Mouse (Mus musculus): Measurements from ENCODE around the gene Btd. TPM values are rescaled to one million over a fixed set of nuclear protein-coding genes. Genes with fewer than 3 reads are reported as not detected.
A peak's percentile ranks its signal among the peaks of the same experiment; 100 is the strongest.
"Not testable (repeated sequence)": the region's sequence is repeated elsewhere in the genome, so short reads cannot be mapped to it uniquely, and the experiment has no call there.

The Btd gene
- 13.7 and 15.7 TPM in 2 replicates for polyA plus RNA-seq (2016; fragmentation: Nextera tagmentation; extraction: Ambion mirVana)

- H3K4me2 ChIP-seq (replicated peaks): peak within 1 kb of the TSS; percentile 76
- WGBS: under 1% methylated on average over 30 of the region's 30 CpGs
- peaks cover 10% of the 10 kb centered on the region for H3K4me1 ChIP-seq
- peak; percentile 97 for ATAC-seq (ENCODE audit: low FRiP score, low read depth)
- peak within 1 kb of the TSS; percentile 55 for H3K9ac ChIP-seq (replicated peaks)
- H3K9me3 ChIP-seq: no peaks in the 10 kb centered on the region
- no peaks in the 10 kb centered on the region for H3K36me3 ChIP-seq
- H3K4me3 ChIP-seq: peak within 1 kb of the TSS; percentile 62
- peak within 1 kb of the TSS; percentile 70 for H3K27ac ChIP-seq (replicated peaks)
- no peaks in the 10 kb centered on the region for H3K27me3 ChIP-seq
These were observed at the start of gene Btd, which contains the start of gene Hacl1 for GRCm38 (mm10) chr14:31640890-31641505. TSS of gene Btd (plus strand) at chr14:31641028. TSS of gene Hacl1 (minus strand) at chr14:31641286.

- ATAC-seq (ENCODE audit: low FRiP score, low read depth): no peak
- Histone ChIP-seq H3K4me1 (no peaks in the 10 kb centered on the region), H3K27ac (replicated peaks) (no peak within 1 kb of the TSS), H3K9me3 (no peaks in the 10 kb centered on the region), H3K4me2 (replicated peaks) (no peak within 1 kb of the TSS), H3K36me3 (no peaks in the 10 kb centered on the region), H3K27me3 (no peaks in the 10 kb centered on the region), H3K4me3 (no peak within 1 kb of the TSS), H3K9ac (replicated peaks) (no peak within 1 kb of the TSS)
- WGBS: 86% methylated on average over 3 of the region's 3 CpGs
These were observed 49.6 kb upstream of the Btd start, which contains the start of gene Colq for GRCm38 (mm10) chr14:31591243-31591642. TSS of gene Colq (minus strand) at chr14:31591343.

DNA sequence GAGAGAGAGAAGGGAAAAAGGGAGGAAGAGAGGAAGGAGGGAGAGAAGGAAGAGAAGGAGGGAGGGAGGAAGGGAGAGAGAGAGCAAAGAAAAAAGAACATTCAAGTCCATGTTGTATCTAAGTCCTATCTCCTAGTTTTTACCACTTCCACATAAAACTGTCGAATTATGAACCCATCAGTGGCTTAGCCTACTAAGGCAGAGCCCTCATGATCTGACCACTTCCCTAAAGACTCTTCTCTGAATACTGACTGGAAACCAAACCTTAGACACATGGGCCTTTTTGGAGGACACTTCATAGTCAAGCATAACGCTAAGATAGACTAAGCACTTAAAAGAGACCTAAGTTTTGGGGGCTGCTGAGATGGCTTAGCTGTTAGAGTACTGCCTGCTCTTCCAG lies 47.8 kb upstream of the Btd start:
- H3K4me1 ChIP-seq: no peaks in the 10 kb centered on the region
- H3K27me3 ChIP-seq: no peaks in the 10 kb centered on the region
- H3K4me3 ChIP-seq: no peak overlapping the region
- no peak for ATAC-seq (ENCODE audit: low FRiP score, low read depth)
- H3K9ac ChIP-seq (replicated peaks): no peak overlapping the region
- 79% methylated on average over 2 of the region's 2 CpGs for WGBS
- H3K27ac ChIP-seq (replicated peaks): no peak overlapping the region
- no peak overlapping the region for H3K4me2 ChIP-seq (replicated peaks)
- no peaks in the 10 kb centered on the region for H3K36me3 ChIP-seq
- no peaks in the 10 kb centered on the region for H3K9me3 ChIP-seq

- H3K36me3 ChIP-seq: no peaks in the 10 kb centered on the region
- WGBS: 82% methylated on average over 3 of the region's 3 CpGs
- no peak overlapping the region for H3K4me3 ChIP-seq
- no peak for ATAC-seq (ENCODE audit: low FRiP score, low read depth)
- no peaks in the 10 kb centered on the region for H3K4me1 ChIP-seq
- H3K27me3 ChIP-seq: no peaks in the 10 kb centered on the region
- H3K9me3 ChIP-seq: no peaks in the 10 kb centered on the region
- H3K9ac ChIP-seq (replicated peaks): no peak overlapping the region
- H3K4me2 ChIP-seq (replicated peaks): no peak overlapping the region
- no peak overlapping the region for H3K27ac ChIP-seq (replicated peaks)
These were observed 46.1 kb upstream of the Btd start for GRCm38 (mm10) chr14:31594693-31595092.

DNA sequence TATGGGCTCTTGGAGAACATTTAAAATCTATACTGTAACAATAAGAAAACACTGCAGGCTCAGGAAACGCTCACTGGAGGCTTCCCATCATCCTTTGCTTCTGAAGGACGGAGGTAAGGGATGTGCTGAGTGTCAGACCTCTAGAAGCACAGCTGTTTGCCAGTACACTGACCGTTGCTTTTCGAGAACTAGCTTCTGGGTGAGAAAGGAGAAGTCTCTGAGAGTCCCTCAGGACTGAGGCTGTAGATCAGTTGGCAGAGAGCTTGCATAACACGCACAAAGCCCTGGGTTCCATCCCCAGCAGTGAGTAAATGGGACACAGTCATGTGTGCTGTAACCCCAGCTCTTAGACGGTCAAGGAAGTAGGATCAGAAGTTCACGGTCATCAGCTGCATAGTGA lies 44.4 kb upstream of the Btd start:
- Histone ChIP-seq H3K4me3 (no peak overlapping the region), H3K27me3 (no peaks in the 10 kb centered on the region), H3K27ac (replicated peaks) (no peak overlapping the region), H3K36me3 (no peaks in the 10 kb centered on the region), H3K4me2 (replicated peaks) (no peak overlapping the region), H3K9me3 (no peaks in the 10 kb centered on the region), H3K4me1 (no peaks in the 10 kb centered on the region), H3K9ac (replicated peaks) (no peak overlapping the region)
- ATAC-seq (ENCODE audit: low FRiP score, low read depth): no peak
- 81% methylated on average over 7 of the region's 7 CpGs for WGBS

- H3K4me2 ChIP-seq (replicated peaks): no peak overlapping the region
- H3K9ac ChIP-seq (replicated peaks): no peak overlapping the region
- H3K36me3 ChIP-seq: no peaks in the 10 kb centered on the region
- H3K9me3 ChIP-seq: no peaks in the 10 kb centered on the region
- no peak overlapping the region for H3K27ac ChIP-seq (replicated peaks)
- 92% methylated on average over 4 of the region's 4 CpGs for WGBS
- no peaks in the 10 kb centered on the region for H3K27me3 ChIP-seq
- no peaks in the 10 kb centered on the region for H3K4me1 ChIP-seq
- ATAC-seq (ENCODE audit: low FRiP score, low read depth): no peak
- H3K4me3 ChIP-seq: no peak overlapping the region
These were observed 43.4 kb upstream of the Btd start for GRCm38 (mm10) chr14:31597446-31597845.

DNA sequence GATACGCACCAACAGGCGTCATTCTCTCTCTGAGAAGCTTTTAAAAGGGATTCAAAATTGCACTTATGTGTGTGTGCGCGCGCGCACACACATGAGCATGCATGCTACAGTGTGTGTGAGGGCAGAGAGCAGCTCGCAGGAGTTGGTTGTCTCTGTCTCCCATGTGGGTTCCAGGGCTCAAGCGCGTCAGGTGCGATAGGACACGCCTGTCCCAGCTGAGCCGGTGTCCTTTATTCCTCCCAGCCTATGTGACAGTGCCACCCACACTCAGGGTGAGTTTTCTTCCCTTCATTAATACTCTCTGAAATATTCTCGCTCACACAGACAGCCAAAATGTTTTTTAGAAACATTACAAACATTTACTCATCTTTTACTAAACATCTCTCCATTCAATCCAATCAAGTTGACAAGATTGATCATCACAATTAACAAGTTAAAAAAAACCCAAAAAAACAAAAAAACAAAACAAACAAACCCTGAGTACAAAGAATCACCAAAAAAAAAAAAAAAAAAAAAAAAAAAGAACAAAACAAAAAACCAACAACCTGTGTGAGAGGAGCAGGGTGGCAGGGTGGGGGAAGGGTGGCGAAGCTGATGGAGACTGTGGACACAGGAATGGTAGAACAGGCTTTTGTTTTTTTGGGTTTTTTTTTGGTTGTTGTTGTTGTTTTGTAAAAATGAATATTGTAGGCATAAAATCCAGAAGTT lies 38.8 kb upstream of the Btd start:
- Histone ChIP-seq H3K27ac (replicated peaks) (no peak overlapping the region), H3K4me2 (replicated peaks) (no peak overlapping the region), H3K9ac (replicated peaks) (no peak overlapping the region), H3K27me3 (no peaks in the 10 kb centered on the region), H3K36me3 (no peaks in the 10 kb centered on the region), H3K4me3 (no peak overlapping the region), H3K9me3 (no peaks in the 10 kb centered on the region), H3K4me1 (no peaks in the 10 kb centered on the region)
- WGBS: 91% methylated on average over 14 of the region's 14 CpGs
- ATAC-seq (ENCODE audit: low FRiP score, low read depth): no peak

- 85% methylated on average over 6 of the region's 6 CpGs for WGBS
- H3K9ac ChIP-seq (replicated peaks); H3K4me3 ChIP-seq; H3K27me3 ChIP-seq; H3K36me3 ChIP-seq; ATAC-seq (ENCODE audit: low FRiP score, low read depth); H3K4me2 ChIP-seq (replicated peaks); H3K9me3 ChIP-seq; H3K4me1 ChIP-seq; H3K27ac ChIP-seq (replicated peaks): not testable (repeated sequence)
These were observed 38.2 kb upstream of the Btd start for GRCm38 (mm10) chr14:31602616-31602979.

- 84% methylated on average over 5 of the region's 5 CpGs for WGBS
- no peak overlapping the region for H3K4me2 ChIP-seq (replicated peaks)
- H3K9me3 ChIP-seq: no peaks in the 10 kb centered on the region
- H3K27me3 ChIP-seq: no peaks in the 10 kb centered on the region
- no peak overlapping the region for H3K27ac ChIP-seq (replicated peaks)
- ATAC-seq (ENCODE audit: low FRiP score, low read depth): no peak
- H3K36me3 ChIP-seq: no peaks in the 10 kb centered on the region
- H3K4me1 ChIP-seq: no peaks in the 10 kb centered on the region
- H3K9ac ChIP-seq (replicated peaks): no peak overlapping the region
- H3K4me3 ChIP-seq: no peak overlapping the region
These were observed 35.9 kb upstream of the Btd start for GRCm38 (mm10) chr14:31604916-31605315.

- Histone ChIP-seq H3K27ac (replicated peaks) (no peak overlapping the region), H3K4me1 (no peaks in the 10 kb centered on the region), H3K4me3 (no peak overlapping the region), H3K9me3 (no peaks in the 10 kb centered on the region), H3K27me3 (no peaks in the 10 kb centered on the region), H3K36me3 (no peaks in the 10 kb centered on the region), H3K9ac (replicated peaks) (no peak overlapping the region), H3K4me2 (replicated peaks) (no peak overlapping the region)
- 63% methylated on average over 6 of the region's 6 CpGs for WGBS
- ATAC-seq (ENCODE audit: low FRiP score, low read depth): no peak
These were observed 35.3 kb upstream of the Btd start for GRCm38 (mm10) chr14:31605514-31605913.

DNA sequence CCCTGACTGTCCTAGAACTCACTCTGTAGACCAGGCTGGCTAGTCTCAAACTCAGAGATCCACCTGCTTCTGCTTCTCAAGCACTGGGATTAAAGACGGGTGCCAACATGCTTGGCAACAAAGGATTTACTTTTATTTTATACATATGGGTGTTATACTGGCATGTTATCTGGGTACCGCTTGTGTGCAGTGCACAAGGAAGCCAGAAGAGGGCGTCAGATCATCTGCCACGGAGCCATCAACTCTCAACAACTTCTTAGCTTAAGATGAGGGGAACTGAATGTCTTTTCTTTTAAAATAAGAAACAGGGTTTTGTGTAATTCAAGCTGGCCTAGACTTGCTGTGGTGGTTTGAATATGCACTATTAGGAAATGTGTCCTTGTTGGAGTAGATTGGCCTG lies 28.8 kb upstream of the Btd start:
- Histone ChIP-seq H3K9ac (replicated peaks) (no peak overlapping the region), H3K4me2 (replicated peaks) (no peak overlapping the region), H3K9me3 (no peaks in the 10 kb centered on the region), H3K4me3 (no peak overlapping the region), H3K27ac (replicated peaks) (no peak overlapping the region), H3K27me3 (no peaks in the 10 kb centered on the region), H3K36me3 (no peaks in the 10 kb centered on the region), H3K4me1 (no peaks in the 10 kb centered on the region)
- 63% methylated on average over 4 of the region's 4 CpGs for WGBS
- no peak for ATAC-seq (ENCODE audit: low FRiP score, low read depth)

DNA sequence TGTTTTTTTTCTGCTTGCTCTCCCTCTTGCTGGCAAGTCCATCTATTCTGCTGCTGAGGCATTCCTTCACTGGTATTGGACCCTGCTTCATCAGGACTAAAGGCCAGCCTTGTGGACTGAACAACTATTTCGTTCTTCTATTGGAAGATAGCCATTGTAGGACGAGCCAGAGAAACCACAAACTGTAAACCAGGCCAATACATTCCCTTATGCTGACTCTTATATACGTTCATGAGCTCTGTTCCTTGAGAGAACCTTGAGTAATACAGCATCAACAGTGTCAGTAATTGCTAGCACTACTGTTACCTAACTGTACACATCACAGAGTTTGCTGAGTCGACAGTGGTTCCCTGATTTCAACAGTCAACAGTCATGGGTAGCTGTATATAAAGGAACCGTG lies 27.2 kb upstream of the Btd start:
- Histone ChIP-seq H3K9ac (replicated peaks) (no peak overlapping the region), H3K4me2 (replicated peaks) (no peak overlapping the region), H3K36me3 (no peaks in the 10 kb centered on the region), H3K4me3 (no peak overlapping the region), H3K27me3 (no peaks in the 10 kb centered on the region), H3K27ac (replicated peaks) (no peak overlapping the region), H3K4me1 (no peaks in the 10 kb centered on the region), H3K9me3 (no peaks in the 10 kb centered on the region)
- WGBS: 85% methylated on average over 5 of the region's 5 CpGs
- no peak for ATAC-seq (ENCODE audit: low FRiP score, low read depth)
